Mouse (Mus musculus) spleen, postnatal 4 days (tissue): ENCODE data around the gene Ptgr1.

Source experiments
- DNase-seq, 2 experiments: peaks; one replicate each; pipeline ENCODE4 v3.0.0; 2022; ENCODE audit warnings: low spot score in 2 of 2

The Ptgr1 gene

DNA sequence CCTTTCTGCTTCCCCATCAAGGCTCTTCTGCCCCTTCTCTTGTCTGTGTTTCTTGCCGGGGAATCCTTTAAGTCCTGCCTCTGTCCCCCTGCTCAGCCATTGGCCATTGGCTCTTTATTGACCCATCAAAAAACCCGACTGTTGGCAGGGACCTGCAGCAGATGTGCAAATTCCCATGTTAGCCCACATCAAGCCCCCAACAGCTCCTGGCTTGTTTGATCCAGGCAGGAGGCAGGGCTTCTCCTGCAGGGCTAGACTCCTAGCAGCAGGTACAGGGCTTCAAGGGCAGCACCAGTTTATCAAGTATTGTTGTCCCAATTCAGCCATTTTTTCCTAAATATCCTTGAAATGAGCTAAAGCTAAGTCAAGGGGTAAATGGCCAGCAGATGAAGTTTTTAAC, 60.8 kb downstream of the Ptgr1 start:
- peak in 1 of 2 experiments; percentile 38 for DNase-seq

DNA sequence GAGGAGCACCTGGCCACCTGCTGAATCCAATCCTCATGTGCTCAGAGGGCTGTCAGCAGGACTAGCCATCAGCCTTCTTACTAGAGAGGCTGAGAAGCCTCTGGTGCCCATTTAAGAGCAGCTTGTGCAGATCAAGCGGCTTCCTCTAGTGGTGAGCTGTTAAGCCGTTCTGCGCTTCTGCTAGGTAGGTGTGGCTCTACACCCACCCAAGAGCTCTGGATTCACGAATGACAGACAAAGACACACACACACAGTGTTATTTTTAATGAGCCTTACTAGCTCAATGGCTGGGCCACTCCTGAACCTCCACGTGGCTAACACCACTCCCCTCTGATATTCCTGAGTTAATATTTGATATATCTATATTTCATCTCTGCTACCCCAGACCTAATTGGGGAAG, 61.3 kb downstream of the Ptgr1 start:
- peak in 1 of 2 experiments; percentile 49 for DNase-seq

DNA sequence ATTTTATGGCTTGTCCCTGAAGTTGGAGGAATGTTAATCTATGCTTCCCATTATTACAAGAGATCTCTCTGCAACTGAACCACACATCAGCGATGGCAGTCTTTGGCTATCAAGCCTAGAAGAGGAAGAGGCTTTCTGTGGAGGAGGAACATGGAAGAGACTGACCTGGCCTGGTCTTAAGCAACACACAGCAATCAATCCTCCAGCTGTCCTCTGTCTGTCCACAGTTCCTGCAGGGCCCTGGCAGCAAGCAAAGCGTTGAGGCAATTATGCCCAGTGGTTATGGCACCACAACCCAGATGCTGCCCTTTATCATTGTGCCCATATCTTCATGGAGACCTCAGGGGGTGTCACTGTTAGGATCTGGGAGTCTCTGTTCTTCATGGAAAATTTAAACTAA, 63.0 kb downstream of the Ptgr1 start:
- peak in 1 of 2 experiments; percentile 56 for DNase-seq
